Mouse (Mus musculus): Measurements from ENCODE around the gene Nppb.

DNA sequence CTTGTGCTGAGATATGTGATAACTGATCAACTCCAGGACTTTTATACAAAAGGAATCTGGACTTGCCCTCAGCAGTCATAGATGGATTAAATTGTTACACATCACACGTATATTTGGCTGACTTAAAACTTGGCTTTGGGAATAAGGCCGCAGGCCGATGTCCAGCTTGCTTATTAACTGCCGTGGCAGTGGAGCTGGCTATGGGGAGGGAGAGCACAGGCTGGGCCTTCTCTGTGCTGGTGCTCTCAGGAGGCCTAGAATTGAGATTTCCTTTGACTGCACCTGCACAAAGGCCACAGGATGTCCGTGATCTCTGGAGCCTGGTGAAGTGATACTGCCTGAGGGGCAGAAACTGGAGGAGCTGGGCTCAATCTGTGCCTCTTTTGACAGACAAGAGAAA is 44.9 kb downstream of the Nppb start:
- TF ChIP-seq CTCF (IDR thresholded peaks at IDR 0.05; ENCODE audit: low read depth) (no peak), EP300 (IDR thresholded peaks at IDR 0.05; ENCODE audit: low read depth) (no peak)

All from heart, postnatal 0 days (tissue).